Mouse (Mus musculus) cerebellum, adult 2 months (tissue): ENCODE measurements around the gene Tmie. TPM values are rescaled to one million over a fixed set of nuclear protein-coding genes. Genes with fewer than 3 reads are reported as not detected.

Source experiments
- DNase-seq, 2 experiments: peaks; one replicate each; pipeline ENCODE4 v3.0.0; 2021
- H3K27ac ChIP-seq: fragments of 200-500 bp; 2 replicates; pipeline ENCODE4 v1.5.1; 2012; ENCODE audit warnings: low read length, control low read depth, inconsistent platforms; ENCODE audit not compliant: insufficient read depth
- H3K27me3 ChIP-seq: fragments of 200-500 bp; 2 replicates; pipeline ENCODE4 v1.6.1; 2012; ENCODE audit warnings: inconsistent platforms, mild to moderate bottlenecking, low read length, moderate library complexity; ENCODE audit not compliant: control insufficient read depth, insufficient read depth
- H3K4me1 ChIP-seq: fragments of 200-500 bp; 2 replicates; pipeline ENCODE4 v1.6.1; 2011; ENCODE audit warnings: low read length; ENCODE audit not compliant: control insufficient read depth, insufficient read depth
- H3K4me3 ChIP-seq: fragments of 200-500 bp; replicated peaks from 2 replicates; pipeline ENCODE3; 2011; ENCODE audit warnings: mild to moderate bottlenecking, low read depth, low read length, control low read depth; ENCODE audit not compliant: insufficient read depth
- CTCF ChIP-seq: fragments of 200-500 bp; IDR thresholded peaks from 2 replicates; pipeline ENCODE4 v1.5.1; 2011; ENCODE audit warnings: low read depth, mild to moderate bottlenecking, control low read depth, low read length, moderate library complexity, borderline replicate concordance; ENCODE audit not compliant: insufficient read depth
- POLR2A ChIP-seq: fragments of 200-500 bp; IDR thresholded peaks from 2 replicates; pipeline ENCODE4 v1.6.1; 2011; ENCODE audit warnings: low read length, control low read depth, borderline replicate concordance; ENCODE audit not compliant: insufficient read depth
- WGBS: fragments of 180-500 bp; shearing (Covaris S2); methylation state at CpG from one replicate; pipeline ENCODE4 v1.1.7; 2018; 5-methylcytosine and 5-hydroxymethylcytosine counted together
- polyA plus RNA-seq: library from polyadenylated mRNA; depleted of rRNA; stranded (reverse); fragments of >200 nt; gene quantifications from 2 replicates; pipeline ENCODE4 v1.2.3, GENCODE M21; 2012

Tmie gene
- polyA plus RNA-seq, 1 experiment = 3.7 TPM

DNA sequence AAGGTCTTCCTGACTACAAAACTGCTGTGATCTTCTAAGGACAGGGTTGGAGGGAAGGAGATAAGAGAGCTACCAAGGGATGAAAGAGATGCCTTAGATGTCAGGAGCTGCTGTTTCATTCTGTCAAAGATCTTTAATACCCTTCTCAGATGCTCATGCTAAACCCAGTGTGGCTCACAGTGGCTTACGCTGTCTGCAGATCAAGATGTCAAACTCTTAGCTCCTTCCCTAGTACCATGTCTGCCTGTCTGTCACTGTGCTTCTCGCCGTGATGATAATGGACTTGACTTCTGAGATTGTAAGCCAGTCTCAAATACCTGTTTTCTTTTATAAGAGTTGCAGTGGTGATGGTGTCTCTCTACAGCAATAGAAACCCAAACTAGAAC, 28.7 kb upstream of the Tmie start:
- 94% methylated on average over 3 of the region's 3 CpGs for WGBS
- H3K4me3 ChIP-seq = no peak overlapping the region

DNA sequence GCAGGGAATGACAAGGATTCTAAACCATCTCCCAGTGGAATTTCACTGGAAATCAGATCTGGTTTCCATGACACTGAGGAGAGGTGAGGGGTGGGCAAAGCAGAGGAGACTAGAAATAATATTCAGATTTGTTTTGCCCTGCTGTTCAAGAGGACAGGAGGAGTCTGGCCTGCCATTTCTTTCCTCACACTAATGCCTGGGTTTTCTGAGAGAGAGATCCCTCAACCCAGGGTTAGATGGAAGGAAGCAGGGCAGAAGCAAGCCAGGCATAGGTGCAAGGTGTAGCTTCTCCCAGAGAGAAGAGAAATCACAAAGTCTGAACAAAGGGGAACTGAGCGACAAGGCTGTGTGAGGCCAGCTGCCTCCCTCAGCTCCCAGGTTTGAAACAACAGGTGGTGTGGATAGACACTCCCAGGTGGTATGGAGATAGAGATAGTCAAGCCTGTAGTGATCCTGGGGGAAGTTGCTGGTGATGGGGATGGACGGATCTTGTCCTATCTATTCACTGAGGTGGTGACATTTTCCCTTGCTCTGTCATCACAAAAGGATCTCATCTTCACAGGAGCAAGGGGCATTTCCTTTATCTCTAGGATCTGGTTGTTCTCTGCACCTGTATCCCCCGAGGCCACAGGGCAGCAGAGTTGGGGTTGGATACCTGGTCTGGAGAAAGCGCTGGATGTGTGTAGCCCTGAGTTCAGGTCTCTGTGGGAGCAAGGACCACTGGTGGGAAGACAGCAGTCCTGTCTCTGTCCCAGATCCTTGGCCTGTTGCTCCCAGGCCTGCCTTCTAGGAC, 28.1 kb upstream of the Tmie start:
- Histone ChIP-seq H3K27me3 (no peaks in the 10 kb centered on the region), H3K4me3 (no peak overlapping the region), H3K27ac (no peak overlapping the region), H3K4me1 (no peaks in the 10 kb centered on the region)
- 84% methylated on average over 4 of the region's 4 CpGs for WGBS
- TF ChIP-seq POLR2A (no peak), CTCF (no peak)
- no peak for DNase-seq

More for the DNA sequence above, 28.7 kb upstream of the Tmie start:
- no peak for DNase-seq
- no peak overlapping the region for H3K27ac ChIP-seq
- TF ChIP-seq POLR2A = no peak
- no peak for TF ChIP-seq CTCF
- H3K27me3 ChIP-seq = no peaks in the 10 kb centered on the region
- H3K4me1 ChIP-seq = no peaks in the 10 kb centered on the region

DNA sequence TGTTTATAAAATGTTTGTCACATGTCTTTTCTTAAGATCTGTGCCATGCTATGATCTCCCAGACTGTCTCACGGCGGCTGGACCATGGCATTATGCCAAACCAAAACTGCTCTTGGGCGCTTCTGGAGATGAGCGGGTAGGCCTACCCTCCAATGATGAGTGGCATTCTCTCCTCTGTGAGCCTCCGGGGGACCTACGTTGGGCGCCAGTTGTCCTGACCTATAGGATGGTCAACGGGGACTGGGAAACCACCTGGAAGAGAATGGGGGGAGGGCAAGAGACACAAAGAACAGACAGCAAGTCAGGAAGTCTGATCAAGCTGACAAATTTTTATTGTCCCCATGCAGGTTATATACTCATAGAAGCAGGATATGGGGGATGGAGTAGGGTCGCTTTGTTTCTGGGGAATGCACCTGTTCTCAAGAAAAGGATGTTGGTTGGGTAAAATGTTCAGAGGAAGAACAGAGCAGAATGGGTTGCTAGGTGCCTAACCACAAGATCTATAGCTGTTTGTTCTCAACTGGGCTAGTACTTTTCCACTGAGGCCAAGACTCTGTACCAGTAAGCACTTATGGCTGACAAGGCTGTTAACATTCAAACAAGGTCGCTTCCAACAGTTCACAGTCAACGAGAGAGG, 27.4 kb upstream of the Tmie start:
- no peak for TF ChIP-seq CTCF
- TF ChIP-seq POLR2A = no peak
- no peak overlapping the region for H3K4me3 ChIP-seq

DNA sequence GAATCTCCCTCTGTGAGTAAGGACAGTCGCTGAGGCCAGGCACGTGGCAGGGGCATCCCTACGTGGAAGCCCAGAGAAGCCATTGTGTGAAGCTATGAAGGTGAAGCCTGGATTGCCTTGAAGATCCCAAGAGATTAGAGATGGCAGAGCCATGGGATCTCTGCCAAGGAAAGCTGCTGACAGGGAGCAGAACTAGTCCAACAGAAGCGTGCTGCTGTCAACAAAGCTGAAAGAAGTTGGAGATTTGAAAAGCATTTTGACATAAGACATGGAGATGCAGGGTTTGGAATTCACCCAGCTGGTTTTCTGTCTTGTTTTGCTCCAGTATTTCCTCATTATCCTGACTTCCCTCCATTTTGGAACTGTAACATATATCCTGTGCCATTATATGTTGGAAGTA, 22.4 kb upstream of the Tmie start:
- Histone ChIP-seq H3K4me1 (no peaks in the 10 kb centered on the region; the same call in 1 of the 2 replicates), H3K27ac (no peak overlapping the region), H3K4me3 (no peak overlapping the region), H3K27me3 (no peaks in the 10 kb centered on the region)
- DNase-seq = no peak
- 40% methylated on average over 4 of the region's 4 CpGs for WGBS
- TF ChIP-seq CTCF = no peak

More for the DNA sequence above, 27.4 kb upstream of the Tmie start:
- Histone ChIP-seq H3K4me1 (no peaks in the 10 kb centered on the region), H3K27me3 (no peaks in the 10 kb centered on the region), H3K27ac (no peak overlapping the region)
- DNase-seq = no peak
- 82% methylated on average over 11 of the region's 11 CpGs for WGBS

DNA sequence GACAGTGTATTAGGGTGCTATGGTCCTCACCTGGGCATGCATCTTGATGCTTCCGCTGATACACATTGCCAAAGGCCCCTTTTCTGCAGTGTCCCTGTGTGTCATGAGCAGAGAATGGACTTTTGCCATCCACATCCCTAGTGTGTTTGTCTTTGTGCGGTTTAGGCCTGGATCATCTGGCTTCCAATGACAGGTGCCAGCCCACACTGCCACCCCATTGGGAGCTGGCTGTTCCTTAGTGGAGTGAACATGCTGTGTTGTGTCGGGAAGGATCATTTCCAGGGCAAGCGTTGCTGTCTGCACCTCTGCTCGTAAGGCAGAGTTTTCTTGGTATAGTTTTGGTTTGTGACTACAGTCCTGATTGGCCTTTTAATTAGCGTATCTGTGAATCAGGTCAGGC, 21.3 kb upstream of the Tmie start:
- 34% methylated on average over 6 of the region's 6 CpGs for WGBS
- Histone ChIP-seq H3K4me1 (no peaks in the 10 kb centered on the region; the same call in 1 of the 2 replicates), H3K27ac (no peak overlapping the region)

DNA sequence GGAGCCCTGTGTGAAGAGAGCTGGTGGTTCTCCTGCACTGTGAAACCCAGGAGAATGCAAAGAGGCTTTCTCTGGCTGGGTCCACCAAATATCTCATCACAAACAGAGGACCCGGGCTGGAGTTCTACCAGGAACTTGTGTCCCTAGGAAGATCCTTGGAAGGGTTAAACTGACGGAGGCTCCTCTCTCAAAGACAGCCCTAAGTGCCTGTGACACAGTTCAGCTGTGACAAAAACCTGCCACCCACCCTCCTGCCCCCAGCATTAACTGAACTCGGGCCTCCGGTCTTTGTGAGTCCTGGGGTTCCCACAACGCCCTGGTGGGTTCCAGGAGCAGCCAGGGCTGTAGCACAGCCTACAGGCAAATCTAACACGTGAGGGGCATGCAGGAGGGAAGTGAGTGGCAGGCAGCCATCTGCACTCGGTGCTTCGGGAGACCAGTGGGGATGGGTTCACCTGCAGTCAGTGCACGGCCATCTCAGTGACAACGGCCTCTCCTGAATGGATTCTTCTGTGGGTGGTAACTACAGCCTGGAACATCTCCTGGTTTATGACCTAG, 19.6 kb upstream of the Tmie start:
- 47% methylated on average over 10 of the region's 10 CpGs for WGBS
- H3K27me3 ChIP-seq = no peaks in the 10 kb centered on the region
- no peak for DNase-seq
- no peak overlapping the region for H3K4me3 ChIP-seq
- H3K27ac ChIP-seq = no peak overlapping the region
- TF ChIP-seq POLR2A (no peak), CTCF (no peak)
- H3K4me1 ChIP-seq = no peaks in the 10 kb centered on the region; the same call in 1 of the 2 replicates

More for the DNA sequence above, 21.3 kb upstream of the Tmie start:
- no peak for DNase-seq
- Histone ChIP-seq H3K27me3 (no peaks in the 10 kb centered on the region), H3K4me3 (no peak overlapping the region)
- TF ChIP-seq POLR2A (no peak), CTCF (no peak)

DNA sequence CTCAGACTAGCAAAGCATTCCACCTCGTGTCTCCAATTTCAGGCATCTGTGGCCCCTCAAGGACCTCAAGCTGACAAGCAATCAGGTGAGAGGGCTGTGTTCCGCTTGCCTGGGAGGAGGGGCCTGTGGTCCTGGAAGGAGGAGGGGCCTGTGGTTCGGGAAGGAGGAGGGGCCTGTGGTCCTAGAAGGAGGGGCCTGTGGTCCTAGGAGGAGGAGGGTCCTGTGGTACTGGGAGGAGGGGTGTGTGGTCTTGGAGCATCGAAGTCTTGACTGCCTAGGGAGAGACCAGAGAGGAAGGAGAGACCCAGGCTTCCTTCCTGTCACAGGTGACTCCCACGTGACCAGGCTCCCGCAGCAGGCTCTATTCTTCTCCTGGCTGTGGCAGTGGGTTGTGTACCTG, 16.7 kb upstream of the Tmie start:
- no peak for TF ChIP-seq POLR2A
- no peak for TF ChIP-seq CTCF
- DNase-seq = no peak
- Histone ChIP-seq H3K27me3 (no peaks in the 10 kb centered on the region), H3K27ac (no peak overlapping the region), H3K4me1 (no peaks in the 10 kb centered on the region; the same call in 1 of the 2 replicates), H3K4me3 (no peak overlapping the region)
- 30% methylated on average over 6 of the region's 6 CpGs for WGBS

DNA sequence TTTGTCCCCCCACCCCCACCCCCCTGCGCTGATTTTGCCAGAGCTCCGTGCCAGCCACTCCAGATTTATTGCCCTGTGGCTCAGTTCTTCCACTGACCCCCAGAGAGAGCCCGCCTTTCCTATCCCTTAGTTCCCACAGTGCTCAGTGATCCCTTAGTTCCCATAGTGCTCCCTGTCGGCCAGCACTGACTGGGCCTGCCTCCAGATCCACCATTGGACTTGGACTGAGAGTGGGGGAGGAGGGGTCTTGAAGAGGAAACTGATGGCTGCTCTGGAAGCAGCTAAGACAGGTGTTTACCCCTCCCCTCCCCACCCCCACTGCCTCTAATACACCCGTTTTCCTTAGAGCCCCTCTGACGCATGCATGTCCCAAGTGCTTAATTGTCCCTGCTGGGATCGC, 16.1 kb upstream of the Tmie start:
- no peak for DNase-seq
- TF ChIP-seq POLR2A (no peak), CTCF (no peak)
- Histone ChIP-seq H3K4me1 (no peaks in the 10 kb centered on the region; the same call in 1 of the 2 replicates), H3K4me3 (no peak overlapping the region), H3K27me3 (no peaks in the 10 kb centered on the region), H3K27ac (no peak overlapping the region)
- 19% methylated on average over 7 of the region's 7 CpGs for WGBS
